Mouse (Mus musculus) midbrain, postnatal 0 days (tissue): ENCODE measurements at regions not wholly inside any gene's neighbourhood (a gene's known extent, or its start where the extent isn't known, plus 50 kb on each side); places are given as distances from the start of the nearest gene placed in this dataset.

Source experiments
- ATAC-seq: fragments of 200-750 bp; cut with Nextera tagmentation; 2 replicates; pipeline ENCODE4 v1.8.0; 2017; ENCODE audit warnings: moderate number of reproducible peaks, mild to moderate bottlenecking, moderate TSS enrichment, moderate library complexity; ENCODE audit not compliant: low FRiP score
- DNase-seq: peaks from one replicate; pipeline ENCODE4 v3.0.0-alpha.2; 2015; ENCODE audit warnings: low spot score
- H3K27ac ChIP-seq: fragments of 300-500 bp; sonication (generic); 2 replicates; pipeline ENCODE4 v1.5.1; 2014; ENCODE audit warnings: low read depth, mild to moderate bottlenecking, low read length, mixed read lengths
- H3K27me3 ChIP-seq: fragments of 300-500 bp; sonication (generic); 2 replicates; pipeline ENCODE4 v1.6.1; 2014; ENCODE audit warnings: low read length, control low read depth, mixed read lengths; ENCODE audit not compliant: insufficient read depth
- H3K36me3 ChIP-seq: fragments of 300-500 bp; sonication (generic); 2 replicates; pipeline ENCODE4 v1.6.1; 2014; ENCODE audit warnings: low read length, control low read depth, mixed read lengths; ENCODE audit not compliant: insufficient read depth
- H3K4me1 ChIP-seq: fragments of 300-500 bp; sonication (generic); 2 replicates; pipeline ENCODE4 v1.6.1; 2014; ENCODE audit warnings: mild to moderate bottlenecking, control low read depth, antibody characterized with exemption, low read length, mixed read lengths; ENCODE audit not compliant: insufficient read depth
- H3K4me2 ChIP-seq: fragments of 300-500 bp; sonication (generic); 2 replicates; pipeline ENCODE4 v1.6.1; 2014; ENCODE audit warnings: low read depth, mild to moderate bottlenecking, low read length, mixed read lengths; ENCODE audit not compliant: poor library complexity, severe bottlenecking
- H3K4me3 ChIP-seq: fragments of 300-500 bp; sonication (generic); 2 replicates; pipeline ENCODE4 v1.5.1; 2014; ENCODE audit warnings: low read depth, mild to moderate bottlenecking, low read length, moderate library complexity
- H3K9ac ChIP-seq: fragments of 300-500 bp; sonication (generic); replicated peaks from 2 replicates; pipeline ENCODE4 v1.6.1; 2014; ENCODE audit warnings: mild to moderate bottlenecking, low read length, moderate library complexity, mixed read lengths; ENCODE audit not compliant: poor library complexity, severe bottlenecking
- H3K9me3 ChIP-seq: fragments of 300-500 bp; sonication (generic); 2 replicates; pipeline ENCODE4 v1.6.1; 2016; ENCODE audit warnings: low read length, control low read depth
- CTCF ChIP-seq: IDR thresholded peaks from 2 replicates; pipeline ENCODE4 v1.5.1; 2016; ENCODE audit warnings: antibody characterized with exemption, mild to moderate bottlenecking
- WGBS: fragments of 180-500 bp; shearing (Covaris S2); extraction: QIAGEN DNeasy Blood & Tissue Kit; methylation state at CpG from one replicate; pipeline ENCODE4 v1.1.7; 2014; 5-methylcytosine and 5-hydroxymethylcytosine counted together

DNA sequence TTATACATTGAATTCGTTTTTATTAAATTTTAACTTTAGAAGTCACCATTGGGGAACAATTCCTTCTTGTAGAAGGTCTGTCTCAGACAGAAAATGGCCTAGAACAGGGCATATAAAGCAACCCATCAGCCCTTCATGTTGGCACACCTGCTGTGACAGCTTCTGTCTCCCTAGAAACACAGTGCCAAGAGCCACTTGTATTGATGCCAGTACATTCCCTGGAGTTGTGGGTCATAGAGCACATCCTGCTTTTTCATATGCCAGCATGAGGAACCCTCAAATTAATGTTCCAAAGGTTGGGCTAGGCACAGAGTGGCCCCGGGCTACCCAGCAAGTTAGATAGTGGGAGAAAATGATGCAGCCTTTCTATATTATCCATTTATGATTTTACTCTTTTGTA lies 496.0 kb upstream of the Slc10a2 start:
- 57% methylated on average over 2 of the region's 2 CpGs for WGBS
- peak; percentile 79 for DNase-seq
- no peak overlapping the region for H3K4me2 ChIP-seq
- no peaks in the 10 kb centered on the region for H3K4me1 ChIP-seq
- H3K9ac ChIP-seq: no peak overlapping the region
- H3K9me3 ChIP-seq: no peaks in the 10 kb centered on the region
- H3K27me3 ChIP-seq: no peaks in the 10 kb centered on the region
- H3K36me3 ChIP-seq: no peaks in the 10 kb centered on the region
- peak; percentile 31; the same call in 1 of the 2 replicates for ATAC-seq
- no peak overlapping the region for H3K27ac ChIP-seq
- TF ChIP-seq CTCF: no peak
- no peak overlapping the region for H3K4me3 ChIP-seq

DNA sequence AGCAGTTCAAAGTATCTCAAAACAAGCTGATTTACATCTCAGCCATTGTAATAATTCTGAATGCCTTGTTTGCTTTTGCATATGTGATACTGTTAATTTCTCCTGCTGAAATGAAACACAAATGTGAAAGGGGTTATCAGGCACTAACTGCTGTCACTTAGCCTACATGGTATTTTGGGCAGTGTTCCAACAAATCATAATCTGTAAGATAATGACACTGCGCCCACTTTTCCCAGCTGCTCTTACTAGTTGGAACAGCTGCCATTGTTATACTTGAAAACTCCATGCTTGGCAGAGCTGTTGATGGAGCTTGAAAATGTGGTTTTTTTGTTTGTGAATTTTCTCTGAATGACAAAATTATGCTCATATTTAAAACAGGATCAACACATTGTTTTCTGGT lies 486.4 kb upstream of the Slc10a2 start:
- Histone ChIP-seq H3K27ac (no peak overlapping the region), H3K4me1 (no peaks in the 10 kb centered on the region), H3K4me3 (no peak overlapping the region), H3K9me3 (no peaks in the 10 kb centered on the region), H3K4me2 (no peak overlapping the region), H3K27me3 (no peaks in the 10 kb centered on the region), H3K9ac (no peak overlapping the region), H3K36me3 (no peaks in the 10 kb centered on the region)
- ATAC-seq (no peak), DNase-seq (peak; percentile 34)
- 91% methylated on average over 1 of the region's 1 CpGs for WGBS
- no peak for TF ChIP-seq CTCF
